Mouse (Mus musculus): ENCODE data around the gene Nob1.
A peak's percentile ranks its signal among the peaks of the same experiment; 100 is the strongest.

The Nob1 gene

GRCm38 (mm10) chr8:107424597-107425229 is at the start of gene Nob1:
TSS of gene Nob1 (minus strand) at chr8:107425051.
- peak; percentile 99 for DNase-seq (ENCODE audit: low read depth)

DNA sequence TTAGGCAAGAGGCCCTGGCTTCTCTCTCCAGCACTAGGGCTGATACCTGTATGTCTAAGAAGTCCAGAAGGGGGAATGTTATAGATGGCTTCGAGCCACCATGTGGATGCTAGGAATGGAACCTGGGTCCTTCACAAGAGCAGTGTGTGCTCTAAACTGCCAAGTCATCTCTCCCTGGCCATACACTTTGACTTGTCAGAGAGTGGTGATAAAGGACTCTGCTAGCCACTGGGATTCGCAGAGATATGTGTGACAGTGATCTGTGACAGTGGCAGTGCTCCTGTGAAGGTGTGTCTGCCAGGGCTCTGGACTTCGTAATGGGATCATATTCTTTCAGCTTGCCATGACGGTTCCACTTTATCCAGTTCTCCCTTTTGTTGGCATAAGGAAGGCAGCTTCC is 48.5 kb upstream of the Nob1 start:
- DNase-seq (ENCODE audit: low read depth) = no peak

DNA sequence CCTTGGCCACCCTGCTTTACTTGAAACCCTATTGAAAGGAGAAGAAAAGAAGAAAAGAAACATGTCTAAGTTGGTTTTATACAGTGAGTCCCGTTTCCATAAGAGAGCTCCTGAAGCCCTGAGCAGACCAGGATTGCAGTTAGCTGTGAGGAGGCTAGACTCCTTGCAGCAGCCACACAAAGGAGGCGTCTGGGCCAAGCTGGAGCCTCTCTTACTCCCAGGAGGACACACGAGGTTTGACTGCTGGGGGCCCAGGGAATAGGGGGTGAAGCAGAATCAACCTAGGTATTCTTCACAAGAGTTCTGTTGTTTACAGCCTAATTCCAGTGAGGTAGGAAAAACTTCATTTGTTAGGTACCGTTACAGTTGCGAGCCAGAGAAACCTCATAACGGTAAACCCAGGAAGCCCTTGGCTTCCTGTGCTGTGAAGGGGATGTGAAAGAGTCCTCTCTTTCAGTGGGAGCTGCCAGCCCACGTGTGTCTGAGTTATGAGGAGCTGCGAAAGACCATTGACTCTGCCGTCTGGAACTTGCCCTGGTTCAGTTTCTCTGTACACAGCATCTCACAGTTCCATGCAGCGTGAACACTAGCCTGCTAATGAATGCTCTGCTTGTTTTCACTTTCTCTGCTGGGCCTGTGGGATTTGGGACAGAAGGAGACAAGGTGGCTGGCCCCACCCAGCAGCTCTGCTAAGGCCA is 47.7 kb upstream of the Nob1 start:
- no peak for DNase-seq (ENCODE audit: low read depth)

DNA sequence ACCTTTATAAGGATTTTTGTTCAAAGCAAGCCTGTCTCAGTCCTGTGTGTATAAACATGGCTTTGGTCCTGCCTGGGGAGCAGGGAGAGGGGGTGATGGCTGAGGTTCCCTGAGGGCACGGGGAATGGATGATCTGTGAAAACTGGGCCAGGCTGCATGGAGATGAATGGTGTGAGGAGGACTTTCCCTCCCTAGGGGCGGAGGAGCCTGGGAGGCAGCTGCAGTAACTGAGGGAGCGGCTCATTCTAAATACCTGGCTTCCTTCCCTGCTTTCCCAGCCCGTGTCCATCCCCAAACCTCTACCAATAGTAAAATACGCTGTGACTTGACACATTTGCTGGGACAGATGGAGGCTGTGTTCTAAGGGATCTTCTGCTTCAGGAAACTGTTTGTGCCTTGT is 45.5 kb upstream of the Nob1 start:
- DNase-seq (ENCODE audit: low read depth) = no peak

DNA sequence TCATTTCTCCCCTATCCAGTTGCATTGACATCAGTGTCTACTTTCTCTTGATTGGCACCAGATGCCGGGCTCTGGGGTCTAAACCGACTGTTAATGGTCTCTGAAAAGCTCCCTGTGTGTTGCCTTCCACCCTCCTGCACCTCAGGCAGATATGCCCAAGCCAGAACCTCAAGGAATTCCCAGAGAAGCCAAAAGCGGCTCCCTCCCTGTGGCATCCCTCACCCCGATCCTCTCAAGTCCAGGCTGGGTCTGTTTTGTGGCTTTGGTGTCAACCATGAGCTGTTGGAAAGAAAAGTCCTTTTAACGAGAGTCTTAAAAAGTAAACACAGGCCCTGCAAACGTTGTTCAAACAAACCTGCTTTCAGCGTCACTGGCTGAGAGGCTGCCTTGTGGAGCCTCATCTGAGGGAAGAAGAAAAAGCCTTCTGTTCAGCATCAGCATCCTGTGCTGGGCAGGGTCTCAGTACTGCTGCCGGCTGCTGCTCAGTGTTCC is 44.0 kb upstream of the Nob1 start:
- no peak for DNase-seq (ENCODE audit: low read depth)

- peak; percentile 29 for DNase-seq (ENCODE audit: low read depth)
Measured at GRCm38 (mm10) chr8:107466642-107467041, 41.8 kb upstream of the Nob1 start.

DNA sequence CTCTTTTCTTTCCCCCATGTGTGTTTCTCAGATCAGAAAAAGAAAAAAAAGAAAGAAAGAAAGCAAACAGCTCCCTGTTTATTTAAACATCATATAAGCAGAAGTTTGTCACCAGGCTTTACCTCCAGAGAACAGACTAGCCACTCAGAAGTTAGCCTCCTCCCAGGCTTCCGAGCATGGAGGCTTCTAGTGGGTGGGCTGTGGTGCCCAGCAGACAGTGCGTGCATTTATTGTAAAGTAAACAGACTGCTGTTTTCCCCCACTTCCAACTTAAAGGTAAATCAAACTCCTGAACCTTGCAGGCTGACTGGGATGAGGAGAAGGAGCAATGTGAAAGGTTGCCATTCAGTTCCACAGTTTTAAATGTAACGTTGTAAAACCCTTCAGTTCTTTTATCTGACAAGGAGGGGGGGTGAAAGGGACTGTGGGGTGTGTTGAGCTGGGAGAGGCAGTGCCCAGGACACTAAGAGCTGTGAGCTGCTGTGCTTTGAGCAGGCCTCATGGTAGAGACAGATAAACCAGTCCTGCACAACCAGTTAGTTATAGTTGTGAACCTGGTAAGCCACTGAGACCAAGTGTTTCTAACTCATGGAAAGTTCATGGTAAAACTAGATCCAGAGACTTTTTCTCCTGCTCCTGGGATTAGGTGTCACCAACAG is 40.6 kb upstream of the Nob1 start:
- no peak for DNase-seq (ENCODE audit: low read depth)

DNA sequence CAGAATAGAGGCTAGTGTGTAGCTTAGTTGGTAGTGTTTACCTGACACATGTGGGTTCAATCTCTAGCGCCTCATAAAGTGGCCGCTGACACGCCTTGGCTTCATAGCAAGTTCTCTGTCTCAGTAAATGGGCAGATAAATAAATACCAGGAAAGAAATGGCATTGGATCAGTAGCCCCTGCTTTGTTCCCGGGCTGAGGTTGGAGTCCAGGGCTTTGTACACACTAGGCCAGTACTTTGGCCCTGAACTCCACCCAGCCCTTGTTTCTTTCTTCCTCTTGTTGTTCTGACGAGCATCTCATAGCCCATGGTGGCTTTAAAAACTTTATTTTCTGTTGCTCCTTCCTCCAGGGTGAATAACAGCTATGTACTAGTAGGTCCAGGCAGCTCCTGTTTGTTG is 37.6 kb upstream of the Nob1 start:
- DNase-seq (ENCODE audit: low read depth) = no peak

- DNase-seq (ENCODE audit: low read depth) = no peak
Measured at GRCm38 (mm10) chr8:107458281-107458680, 33.4 kb upstream of the Nob1 start.

DNA sequence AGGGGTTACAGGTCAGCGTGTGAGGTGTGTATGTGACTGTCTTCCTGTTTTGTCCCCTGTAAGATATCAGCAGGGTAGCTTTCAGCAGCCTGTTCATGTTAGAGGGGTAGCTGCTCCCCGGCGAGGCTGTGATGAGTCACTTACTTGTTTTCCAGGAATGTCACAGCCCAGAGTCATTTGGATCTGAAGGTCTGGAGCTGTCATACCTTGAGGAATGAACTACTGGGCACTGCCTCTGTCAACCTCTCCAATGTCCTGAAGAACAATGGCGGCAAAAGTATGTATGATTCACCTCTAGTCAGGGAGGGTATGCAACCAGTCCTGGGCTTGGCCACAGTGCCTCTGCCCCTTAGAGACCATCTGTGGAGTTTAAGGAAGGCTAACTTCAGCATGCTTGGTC is 32.9 kb upstream of the Nob1 start:
- no peak for DNase-seq (ENCODE audit: low read depth)

DNA sequence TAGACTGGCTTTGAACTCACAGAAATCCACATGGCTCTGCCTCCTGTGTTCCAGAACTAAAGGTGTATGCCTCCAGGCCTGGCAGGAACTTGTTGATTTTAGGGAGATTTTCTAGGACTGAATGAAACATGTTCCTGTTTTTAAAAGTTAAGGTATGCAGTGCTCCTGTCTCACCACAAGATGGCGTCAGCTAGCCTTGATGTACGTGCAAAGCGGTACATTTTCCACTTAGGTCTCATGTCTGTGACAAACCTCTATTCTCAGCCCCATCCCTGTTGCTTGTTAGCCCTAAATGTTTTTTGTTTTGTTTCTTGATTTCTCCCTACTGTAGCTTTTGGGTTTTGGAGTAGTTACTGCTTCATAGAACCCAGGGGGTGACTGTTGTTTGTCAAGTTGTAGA is 30.4 kb upstream of the Nob1 start:
- DNase-seq (ENCODE audit: low read depth) = peak; percentile 77

GRCm38 (mm10) chr8:107453386-107453785 is 28.5 kb upstream of the Nob1 start:
- DNase-seq (ENCODE audit: low read depth) = no peak

- DNase-seq (ENCODE audit: low read depth) = no peak
Measured at GRCm38 (mm10) chr8:107451414-107452066, 26.7 kb upstream of the Nob1 start.

- DNase-seq (ENCODE audit: low read depth) = peak; percentile 42
Measured at GRCm38 (mm10) chr8:107449655-107450054, 24.8 kb upstream of the Nob1 start.

DNA sequence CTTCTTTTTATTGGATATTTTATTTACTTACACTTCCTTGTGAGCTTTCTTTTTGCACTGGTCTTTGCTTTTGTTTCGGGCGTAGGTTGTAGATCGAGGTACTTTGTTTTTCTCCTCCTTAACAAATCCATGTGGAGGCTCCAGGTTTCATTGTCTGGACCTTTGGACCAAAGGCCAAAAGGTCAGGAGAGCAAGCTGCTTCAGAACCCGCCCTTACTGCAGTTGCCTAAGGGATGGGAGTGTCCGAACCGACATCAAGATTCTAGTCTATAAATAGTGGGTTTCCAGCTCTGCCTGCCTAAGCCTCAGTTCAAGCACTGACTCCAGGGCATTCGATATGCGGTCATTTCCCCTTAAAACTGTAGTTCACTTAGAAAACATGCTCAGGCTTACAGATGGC is 24.3 kb upstream of the Nob1 start:
- no peak for DNase-seq (ENCODE audit: low read depth)

DNA sequence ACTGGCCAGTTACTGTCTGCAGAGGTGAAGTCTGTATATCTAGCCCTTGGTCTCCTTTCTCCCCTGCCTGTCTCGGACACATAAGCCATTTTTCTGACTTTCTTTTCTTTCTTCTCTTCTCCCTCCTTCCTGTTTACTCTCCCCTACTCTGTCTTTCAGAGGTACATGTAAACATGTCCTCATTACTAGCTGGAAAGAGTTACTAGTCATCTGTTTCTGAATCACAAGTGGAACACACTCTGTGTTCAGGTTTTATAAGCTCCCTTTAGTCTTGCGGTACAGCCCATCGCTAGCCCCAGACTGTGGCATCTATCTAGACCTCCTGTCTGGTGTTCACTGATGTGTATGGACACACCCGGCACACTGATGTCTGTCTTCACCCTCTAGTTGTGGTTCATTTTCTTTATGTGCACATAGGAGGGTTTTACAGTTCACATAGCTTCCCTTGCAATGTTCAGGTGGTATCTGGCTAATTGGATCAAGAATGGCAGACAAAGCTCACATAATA is 23.6 kb upstream of the Nob1 start:
- peak; percentile 39 for DNase-seq (ENCODE audit: low read depth)

DNA sequence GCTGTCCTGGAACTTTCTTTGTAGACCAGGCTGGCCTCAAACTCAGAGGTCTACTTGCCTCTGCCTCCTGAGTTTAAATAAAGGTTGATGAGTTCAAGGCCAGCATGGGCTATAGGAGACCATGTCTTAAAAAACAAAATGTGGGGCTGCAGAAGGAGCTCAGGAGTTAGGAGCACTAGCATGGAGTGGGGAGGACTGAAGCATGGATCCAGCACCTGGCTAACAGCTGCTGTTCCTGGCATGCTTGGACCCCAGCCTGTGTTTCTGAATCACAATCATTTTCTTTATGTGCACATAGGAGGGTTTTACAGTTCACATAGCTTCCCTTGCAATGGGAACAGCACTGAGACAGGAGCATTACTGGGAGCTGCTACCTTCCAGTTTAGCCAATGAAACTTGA is 22.9 kb upstream of the Nob1 start:
- no peak for DNase-seq (ENCODE audit: low read depth)

GRCm38 (mm10) chr8:107444626-107445025 is 19.8 kb upstream of the Nob1 start:
- no peak for DNase-seq (ENCODE audit: low read depth)

DNA sequence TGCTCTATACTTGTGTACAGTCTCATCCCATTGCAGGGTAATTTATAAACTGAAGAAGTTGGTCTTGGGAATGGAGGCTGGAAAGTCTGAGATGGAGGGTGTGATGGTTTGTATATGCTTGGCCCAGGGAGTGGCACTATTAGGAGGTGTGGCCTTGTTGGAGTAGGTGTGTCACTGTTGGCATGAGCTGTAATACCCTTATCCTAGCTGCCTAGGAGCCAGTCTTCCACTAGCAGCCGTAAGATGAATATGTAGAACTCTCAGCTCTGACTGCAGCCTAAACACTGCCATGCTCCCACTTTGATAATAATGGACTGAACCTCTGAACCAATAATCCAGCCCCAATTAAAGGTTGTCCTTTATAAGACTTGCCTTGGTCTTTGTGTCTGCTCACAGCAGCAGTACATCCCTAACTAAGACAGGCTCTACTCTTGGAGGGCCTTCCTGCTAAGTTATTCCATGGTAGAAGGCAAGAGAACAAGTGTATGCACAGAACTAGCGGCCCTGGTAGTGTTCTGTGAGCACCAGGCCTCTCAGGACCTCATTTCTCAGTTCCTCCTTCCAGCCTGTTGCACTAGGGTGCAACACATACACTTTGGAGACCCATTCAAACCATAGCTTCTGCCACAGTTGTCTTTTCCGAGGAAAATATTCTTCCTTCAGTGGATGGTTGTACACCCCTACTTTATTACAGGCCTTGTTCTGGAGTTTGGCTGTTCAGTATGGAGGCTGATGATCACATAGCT is 15.2 kb upstream of the Nob1 start:
- no peak for DNase-seq (ENCODE audit: low read depth)

- DNase-seq (ENCODE audit: low read depth) = no peak
Measured at GRCm38 (mm10) chr8:107437711-107438110, 12.9 kb upstream of the Nob1 start.

GRCm38 (mm10) chr8:107436841-107437421 is 12.1 kb upstream of the Nob1 start:
- DNase-seq (ENCODE audit: low read depth) = peak; percentile 70

All from induced T-regulatory cell, adult 2 months (primary cell).